Mouse (Mus musculus): ENCODE measurements around the gene Pacsin3.

GRCm38 (mm10) chr2:91244557-91245228 is 11.1 kb upstream of the Pacsin3 start:
- TF ChIP-seq CTCF (conservative IDR thresholded peaks at IDR 0.05; ENCODE audit: low read length) (no peak), NANOG (IDR thresholded peaks at IDR 0.05; ENCODE audit: borderline replicate concordance, low read length) (no peak)

Data from E14TG2a.4 (cell line).